Mouse (Mus musculus) skeletal muscle tissue, adult 2 months (tissue): Measurements from ENCODE around the gene Opn5.

Source experiments
- DNase-seq: peaks from one replicate; pipeline ENCODE4 v3.0.0-alpha.2; 2012; ENCODE audit warnings: low read depth, low spot score

Opn5 gene

DNA sequence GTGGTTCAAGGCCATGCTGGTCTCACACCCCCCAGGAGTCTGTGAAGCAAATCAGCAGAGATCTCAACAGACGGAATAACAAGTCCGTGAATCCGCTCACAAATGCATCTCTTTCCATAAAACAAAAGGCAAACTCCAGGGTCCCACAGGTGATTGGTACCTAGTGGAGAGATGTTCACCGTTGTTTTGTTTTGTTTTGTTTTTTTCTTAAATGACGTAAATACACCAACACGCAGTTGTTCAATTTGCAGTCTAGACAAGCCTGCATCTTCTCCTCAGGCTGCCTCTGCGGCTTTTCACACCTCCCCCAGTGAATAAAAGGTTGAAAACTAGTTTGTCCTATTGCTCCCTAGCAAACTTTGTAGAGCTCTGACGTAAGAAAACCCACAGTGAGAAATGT, at the start of gene Opn5:
Gene Opn5, minus strand, starts transcription at position 101 of the 400 bp plus-strand sequence.
- DNase-seq, result no peak

DNA sequence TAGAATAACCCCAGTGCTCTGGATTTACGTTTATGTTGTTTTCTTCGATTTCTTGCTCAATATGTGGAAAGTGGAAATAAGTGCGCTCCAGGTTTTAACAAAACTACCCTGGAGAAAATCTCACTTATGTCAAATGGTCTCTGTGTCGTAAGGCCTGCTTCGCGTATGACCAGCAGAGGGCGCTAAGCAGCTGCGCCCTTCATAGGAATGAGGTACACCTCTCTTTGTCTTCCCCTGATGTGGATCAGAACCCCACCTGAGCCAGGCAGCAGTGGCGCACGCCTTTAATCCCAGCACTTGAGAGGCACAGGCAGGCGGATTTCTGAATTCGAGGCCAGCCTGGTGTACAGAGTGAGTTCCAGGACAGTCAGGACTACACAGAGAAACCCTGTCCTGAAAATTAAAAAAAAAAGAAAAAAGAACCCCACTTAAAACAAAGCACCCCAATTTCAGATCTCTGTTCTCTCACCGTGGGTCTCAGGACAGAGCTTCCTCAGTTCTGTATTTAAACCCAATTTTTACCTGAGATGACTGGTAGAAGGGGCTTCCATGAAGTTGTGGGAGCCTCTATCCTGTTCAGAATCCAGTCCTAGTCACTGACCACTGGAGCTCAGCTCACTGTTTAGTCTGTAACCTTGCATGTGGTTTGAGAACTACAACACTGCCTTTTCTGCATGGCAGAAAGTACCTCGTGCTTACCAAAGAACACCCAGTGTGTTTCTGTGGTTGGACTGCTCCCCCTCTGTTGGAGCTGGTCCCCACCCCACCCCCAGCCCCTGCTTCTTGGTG, 47.6 kb upstream of the Opn5 start:
- peak; percentile 14 for DNase-seq

- no peak for DNase-seq
Measured at GRCm38 (mm10) chr17:42643416-42643815, 32.2 kb upstream of the Opn5 start.

DNA sequence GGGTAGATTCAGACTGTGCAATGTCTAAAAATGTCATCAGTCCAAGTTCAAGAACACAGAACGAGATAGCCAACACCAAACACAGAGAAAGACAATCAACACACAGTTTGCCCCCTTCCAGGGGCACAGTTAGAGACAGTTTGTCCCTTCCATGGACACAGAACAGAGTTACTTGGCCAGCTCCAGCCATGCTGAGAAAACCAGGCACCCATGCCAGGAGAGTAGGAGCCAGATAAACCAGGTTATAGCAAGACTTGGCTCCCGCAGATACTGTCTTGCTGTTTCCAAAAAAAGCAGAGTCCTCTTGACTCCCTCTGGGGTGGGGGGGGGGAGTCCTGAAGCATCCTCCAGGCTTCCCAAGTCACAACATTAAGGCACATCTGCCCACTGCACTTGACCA, 19.0 kb upstream of the Opn5 start:
- DNase-seq, result no peak

DNA sequence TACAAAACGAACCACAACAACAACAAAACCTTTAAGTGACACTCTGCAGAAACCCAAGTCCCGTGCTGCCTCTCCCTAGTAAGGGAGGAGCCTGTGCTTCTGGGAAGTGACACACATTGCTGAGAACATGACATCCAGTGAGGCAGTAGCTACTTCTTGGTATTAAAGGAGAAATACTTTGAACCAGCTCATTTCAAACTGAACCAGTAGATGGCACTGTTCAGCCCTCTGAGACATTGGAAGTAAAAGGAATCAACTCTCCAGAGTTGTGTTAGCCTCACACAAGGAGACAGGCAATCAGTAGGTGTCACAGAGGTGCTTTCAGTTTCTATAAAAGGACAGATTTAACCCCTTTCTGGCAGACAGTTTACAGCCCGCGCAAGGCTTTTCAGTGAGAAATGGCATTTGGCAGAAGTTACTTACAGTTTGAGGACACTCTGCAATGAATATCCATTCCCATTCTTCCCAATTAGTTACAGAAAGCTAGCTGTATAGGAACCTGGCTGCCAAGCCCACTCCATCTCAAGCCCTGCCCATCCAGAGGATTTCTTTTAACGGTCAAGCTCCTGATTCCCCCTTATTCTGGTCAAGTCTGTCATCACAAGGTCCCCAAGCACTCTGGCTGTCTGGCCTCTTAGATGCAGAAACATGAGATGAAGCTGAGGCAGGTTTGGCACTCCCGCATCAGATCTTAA, 2.0 kb upstream of the Opn5 start:
- peak; percentile 28 for DNase-seq

- no peak for DNase-seq
Measured at GRCm38 (mm10) chr17:42608270-42608669, 2.9 kb downstream of the Opn5 start.

DNA sequence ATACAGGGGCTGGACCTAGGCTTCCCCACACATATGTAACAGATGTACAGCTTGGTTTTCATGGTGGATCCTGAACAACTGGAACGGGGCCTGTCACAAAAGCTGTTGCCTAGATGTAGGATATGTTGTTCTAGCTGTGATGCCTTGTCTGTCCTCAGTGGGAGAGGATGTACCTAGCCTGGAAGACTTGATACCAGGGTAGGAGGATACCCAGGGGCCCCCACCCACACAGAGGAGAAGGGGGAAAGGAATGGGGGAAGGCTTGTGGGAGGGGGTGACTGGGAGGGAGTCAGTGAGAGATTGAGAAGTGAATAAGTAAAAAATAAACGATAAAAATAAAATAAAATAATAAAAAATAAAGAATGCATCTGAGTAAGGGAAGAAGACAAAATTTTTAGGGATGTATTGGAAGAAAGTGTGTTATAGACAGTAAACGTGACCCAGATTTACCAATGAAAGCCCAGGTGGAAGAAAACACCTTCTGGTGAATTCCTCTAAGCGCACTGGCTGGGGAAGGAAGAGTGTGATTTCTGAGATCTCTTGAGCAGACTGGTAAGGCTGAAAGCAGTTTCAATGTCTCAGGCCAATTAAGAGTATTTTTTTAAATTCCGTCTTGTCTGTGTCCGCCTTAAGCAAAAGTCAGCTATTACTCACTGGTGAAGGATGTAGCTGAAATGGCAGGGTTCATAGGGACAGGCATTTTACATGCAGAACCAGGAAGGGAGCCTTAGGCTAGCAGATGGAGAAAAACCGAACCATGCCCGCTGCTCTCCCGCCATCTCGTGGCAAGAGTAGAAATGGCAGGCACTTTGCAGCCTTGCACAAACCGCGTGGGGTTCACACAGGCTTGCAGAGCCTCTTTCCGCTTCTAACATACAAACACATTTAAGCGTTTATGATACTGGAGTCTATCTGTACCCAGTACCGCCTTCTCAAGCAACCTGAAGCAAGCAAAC, 8.1 kb downstream of the Opn5 start:
- DNase-seq, result peak; percentile 17

DNA sequence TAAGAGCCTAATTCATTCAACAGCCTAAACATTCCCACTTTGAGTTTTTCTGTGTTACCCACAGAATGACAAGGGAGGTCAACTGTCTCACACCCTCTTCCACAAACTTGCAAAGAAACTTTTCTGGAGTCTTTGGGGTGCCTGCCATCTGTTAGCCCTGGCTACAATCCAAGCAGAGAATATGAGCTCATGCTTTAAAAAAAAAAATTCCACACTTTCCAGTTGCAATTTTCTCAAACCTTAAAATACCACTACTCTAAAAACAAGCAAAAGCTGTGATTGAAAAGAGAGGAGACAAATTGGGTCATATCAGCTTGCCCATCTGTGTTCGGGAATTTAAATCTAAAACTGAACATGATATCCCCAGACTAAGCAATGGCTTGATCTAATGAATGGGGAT, 24.7 kb downstream of the Opn5 start:
- peak; percentile 3 for DNase-seq

- DNase-seq, result no peak
Measured at GRCm38 (mm10) chr17:42583029-42583331, 28.2 kb downstream of the Opn5 start.

DNA sequence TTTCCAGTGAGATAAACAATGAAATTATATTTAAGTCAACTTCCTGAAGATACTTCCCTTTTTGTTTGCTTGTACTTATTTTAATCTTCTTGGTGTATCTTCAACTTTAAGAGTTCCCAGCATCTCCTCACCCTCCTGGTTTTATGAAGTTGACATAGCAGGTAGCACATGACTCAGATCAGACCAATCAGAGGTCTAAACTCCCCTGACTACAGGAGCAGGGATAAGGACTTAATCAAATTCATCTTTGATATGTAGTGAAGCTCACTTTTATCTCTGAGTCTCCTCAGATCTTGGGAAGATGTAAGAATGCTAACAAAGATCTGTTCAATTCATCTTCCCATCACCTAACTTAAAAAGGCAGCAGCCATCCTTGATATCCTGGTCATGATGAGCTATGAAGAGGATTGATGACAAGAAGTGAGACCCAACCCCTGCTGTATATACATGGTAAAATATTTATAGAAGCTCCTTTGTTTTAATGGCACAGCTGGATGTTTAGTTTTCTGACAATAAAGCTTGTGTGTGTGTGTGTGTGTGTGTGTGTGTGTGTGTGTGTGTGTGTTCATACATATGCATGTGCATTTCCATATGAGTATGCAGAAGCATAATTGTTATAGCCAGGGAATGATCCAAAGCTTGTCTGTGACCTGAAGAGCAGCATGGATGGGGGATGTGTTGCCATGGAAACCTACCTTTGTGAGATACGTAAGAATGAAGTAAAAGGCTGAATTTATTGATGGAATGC, 28.7 kb downstream of the Opn5 start:
- DNase-seq, result no peak

DNA sequence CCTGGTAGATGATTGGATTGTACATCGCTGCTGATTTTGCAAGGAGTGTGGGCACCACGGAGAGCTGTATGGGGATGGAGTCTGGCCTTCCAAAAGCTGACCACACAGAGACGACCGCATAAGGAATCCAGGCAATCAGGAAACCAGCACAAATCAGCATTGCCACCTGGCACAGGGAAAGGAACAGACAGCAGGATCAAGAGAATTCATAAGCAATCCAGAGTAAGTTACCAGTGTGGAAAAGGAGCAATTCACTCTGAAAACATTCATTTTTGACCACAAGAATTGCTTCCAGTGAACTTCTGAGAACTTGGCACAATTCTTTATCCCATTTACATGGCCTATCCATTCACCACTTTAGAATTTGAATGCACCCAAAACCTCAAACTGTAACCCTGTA, 30.6 kb downstream of the Opn5 start:
- DNase-seq, result no peak

GRCm38 (mm10) chr17:42580196-42580595, 31.0 kb downstream of the Opn5 start:
- DNase-seq, result no peak

DNA sequence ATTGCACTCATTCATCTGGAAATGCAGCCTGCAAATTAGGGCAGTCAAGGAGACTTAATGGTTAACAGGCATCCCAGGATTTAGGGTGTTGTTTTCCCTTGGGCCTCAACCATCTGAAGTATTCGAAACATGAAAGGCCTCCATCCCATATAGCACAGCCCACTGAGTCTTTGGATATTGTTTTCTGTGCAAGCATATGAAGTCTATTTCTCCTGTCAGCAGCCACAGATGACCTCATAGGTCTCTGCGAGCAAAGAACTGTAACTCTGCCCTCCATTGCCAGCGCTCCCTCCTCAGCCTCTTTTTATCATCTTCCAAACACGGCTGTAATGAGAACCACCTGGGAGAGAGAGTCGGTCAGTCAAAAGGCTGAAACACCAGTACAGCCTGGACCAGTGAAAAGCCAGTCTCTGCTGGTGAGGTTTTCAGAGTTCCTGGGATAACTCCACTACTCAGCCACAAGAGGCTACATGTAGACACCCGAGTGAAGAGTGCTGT, 34.5 kb downstream of the Opn5 start:
- peak; percentile 29 for DNase-seq

- DNase-seq, result no peak
Measured at GRCm38 (mm10) chr17:42573786-42574185, 37.4 kb downstream of the Opn5 start.

DNA sequence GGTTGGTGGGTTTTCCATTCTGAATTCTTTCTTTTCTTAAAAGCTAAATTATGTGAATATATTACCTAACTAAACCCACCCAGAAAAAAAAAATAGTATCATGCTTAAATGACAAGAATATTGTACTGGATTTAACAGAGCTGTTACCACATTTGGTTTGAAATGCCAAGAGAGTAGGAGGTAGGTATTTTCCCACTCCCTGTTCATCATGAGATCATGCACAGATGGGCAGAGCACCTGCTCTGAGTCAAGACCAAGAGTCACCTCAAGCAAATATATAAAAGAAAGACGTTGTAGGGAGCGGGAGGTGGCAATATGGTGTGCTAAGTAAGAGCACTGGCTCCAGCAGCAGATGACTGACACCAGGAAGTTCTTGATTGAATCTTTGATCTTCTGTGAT, 61.6 kb downstream of the Opn5 start:
- DNase-seq, result no peak

- DNase-seq, result no peak
Measured at GRCm38 (mm10) chr17:42530147-42530546, 81.0 kb downstream of the Opn5 start.

- DNase-seq, result no peak
Measured at GRCm38 (mm10) chr17:42509356-42510262, 101.6 kb downstream of the Opn5 start.
